Mouse (Mus musculus): ENCODE measurements at regions not wholly inside any gene's neighbourhood (a gene's known extent, or its start where the extent isn't known, plus 50 kb on each side); places are given as distances from the start of the nearest gene placed in this dataset.

GRCm38 (mm10) chr15:94067721-94068120, 397.5 kb downstream of the Adamts20 start:
- TF ChIP-seq CTCF (IDR thresholded peaks at IDR 0.05; ENCODE audit: low read depth) (no peak), EP300 (IDR thresholded peaks at IDR 0.05; ENCODE audit: low read depth) (no peak)
